Comparison of ENCODE assay signal across 8 mouse cellular contexts in genomic region chr13:55171517-55172335, GRCm38 (mm10). TPM values are rescaled to one million over a fixed set of nuclear protein-coding genes. Genes with fewer than 3 reads are reported as not detected.
DNase-seq lines count a peak whose midpoint lies in the region; ATAC-seq lines count a peak whose summit lies in the region.

No protein-coding gene starts in this region.

- no peak for ATAC-seq in embryonic facial prominence, embryonic 13.5 days (ENCODE audit: insufficient number of reproducible peaks, insufficient read depth, low FRiP score, low TSS enrichment, low read depth)
- ATAC-seq in heart, embryonic 13.5 days (ENCODE audit: extremely low read depth, insufficient number of reproducible peaks, low FRiP score, low TSS enrichment): peak; percentile 21; the same call in 1 of the 2 replicates
- ATAC-seq in liver, embryonic 16.5 days (ENCODE audit: low read depth): no peak
- peak; percentile 70; the same call in 1 of the 2 replicates for ATAC-seq in neural tube, embryonic 11.5 days (ENCODE audit: insufficient read depth, low FRiP score, low TSS enrichment)

- H3K4me3 ChIP-seq in embryonic facial prominence, embryonic 13.5 days: peak overlapping the region; percentile 1; the same call in 1 of the 2 replicates
- H3K4me3 ChIP-seq in heart, embryonic 13.5 days: peak overlapping the region; percentile 35
- H3K4me3 ChIP-seq in liver, embryonic 16.5 days (ENCODE audit: low read depth, low read length): no peak overlapping the region
- no peak overlapping the region for H3K4me3 ChIP-seq in neural tube, embryonic 11.5 days (ENCODE audit: low read depth, low read length)

- peaks cover 28% of the 10 kb centered on the region for H3K4me1 ChIP-seq in embryonic facial prominence, embryonic 13.5 days
- H3K4me1 ChIP-seq in heart, embryonic 13.5 days: peaks cover 18% of the 10 kb centered on the region
- H3K4me1 ChIP-seq in liver, embryonic 16.5 days (ENCODE audit: control insufficient read depth, low read depth, low read length): peaks cover 5% of the 10 kb centered on the region
- H3K4me1 ChIP-seq in neural tube, embryonic 11.5 days (ENCODE audit: control insufficient read depth, insufficient read depth, low read length): peaks cover 11% of the 10 kb centered on the region

- H3K27ac ChIP-seq in embryonic facial prominence, embryonic 13.5 days: peak overlapping the region; percentile 44
- H3K27ac ChIP-seq in heart, embryonic 13.5 days (replicated peaks): peak overlapping the region; percentile 13; the same call in 1 of the 2 replicates
- H3K27ac ChIP-seq in liver, embryonic 16.5 days (ENCODE audit: low read length): no peak overlapping the region
- H3K27ac ChIP-seq in neural tube, embryonic 11.5 days (ENCODE audit: low read depth, low read length): peak overlapping the region; percentile 65

- no peaks in the 10 kb centered on the region for H3K36me3 ChIP-seq in embryonic facial prominence, embryonic 13.5 days
- no peaks in the 10 kb centered on the region for H3K36me3 ChIP-seq in heart, embryonic 13.5 days
- H3K36me3 ChIP-seq in liver, embryonic 16.5 days (ENCODE audit: control insufficient read depth, insufficient read depth): no peaks in the 10 kb centered on the region
- H3K36me3 ChIP-seq in neural tube, embryonic 11.5 days (ENCODE audit: control insufficient read depth, insufficient read depth, low read length): no peaks in the 10 kb centered on the region

- no peaks in the 10 kb centered on the region for H3K9me3 ChIP-seq in embryonic facial prominence, embryonic 13.5 days
- H3K9me3 ChIP-seq in heart, embryonic 13.5 days: no peaks in the 10 kb centered on the region
- no peaks in the 10 kb centered on the region for H3K9me3 ChIP-seq in liver, embryonic 16.5 days (replicated peaks; ENCODE audit: control insufficient read depth, low read length)
- no peaks in the 10 kb centered on the region for H3K9me3 ChIP-seq in neural tube, embryonic 11.5 days (ENCODE audit: control insufficient read depth, low read length)

- peak overlapping the region; percentile 48 for H3K4me2 ChIP-seq in embryonic facial prominence, embryonic 13.5 days
- H3K4me2 ChIP-seq in heart, embryonic 13.5 days: peak overlapping the region; percentile 65
- H3K4me2 ChIP-seq in liver, embryonic 16.5 days (ENCODE audit: low read depth, low read length): peak overlapping the region; percentile 35; the same call in 1 of the 2 replicates
- H3K4me2 ChIP-seq in neural tube, embryonic 11.5 days (ENCODE audit: low read depth): peak overlapping the region; percentile 29

- no peaks in the 10 kb centered on the region for H3K27me3 ChIP-seq in embryonic facial prominence, embryonic 13.5 days
- no peaks in the 10 kb centered on the region for H3K27me3 ChIP-seq in heart, embryonic 13.5 days (replicated peaks)
- no peaks in the 10 kb centered on the region for H3K27me3 ChIP-seq in liver, embryonic 16.5 days (ENCODE audit: control insufficient read depth, insufficient read depth, low read depth, low read length)
- H3K27me3 ChIP-seq in neural tube, embryonic 11.5 days (ENCODE audit: control insufficient read depth, insufficient read depth, low read length): 0 out of 2 replicates have a peak, but pooled peaks cover 2% of the 10 kb centered on the region

- peak overlapping the region; percentile 49 for H3K9ac ChIP-seq in embryonic facial prominence, embryonic 13.5 days
- H3K9ac ChIP-seq in heart, embryonic 13.5 days: peak overlapping the region; percentile 67
- 0 out of 2 replicates have a peak overlapping the region, but pooled peaks have one; percentile 19 for H3K9ac ChIP-seq in liver, embryonic 16.5 days (ENCODE audit: low read depth, low read length)
- peak overlapping the region; percentile 38; the same call in 1 of the 2 replicates for H3K9ac ChIP-seq in neural tube, embryonic 11.5 days (ENCODE audit: low read length)

- DNase-seq in cerebellum, postnatal 14 days: peak; percentile 49 to 71
- DNase-seq in cerebellum, adult 11-12 months: no peak
- peak; percentile 61 to 67 for DNase-seq in kidney, postnatal 25 days
- DNase-seq in neural tube, embryonic 11.5 days (ENCODE audit: low spot score): peak; percentile 70
- no peak for DNase-seq in thymus, postnatal 14 days

- 9% methylated on average over 26 of the region's 26 CpGs for WGBS in embryonic facial prominence, embryonic 13.5 days
- 13% methylated on average over 26 of the region's 26 CpGs for WGBS in heart, embryonic 13.5 days
- 28% methylated on average over 26 of the region's 26 CpGs for WGBS in liver, embryonic 16.5 days (ENCODE audit: insufficient replicate concordance)
- 19% methylated on average over 26 of the region's 26 CpGs for WGBS in neural tube, embryonic 11.5 days

RNA-seq across cellular contexts. Expression of gene Fgfr4, which starts 19.3 kb away (rescaled TPM):
- 3.7 and 4.3 TPM in 2 replicates for polyA plus RNA-seq in embryonic facial prominence, embryonic 13.5 days (2015; fragmentation: Nextera tagmentation; extraction: Ambion mirVana)
- 0.98 and 1.1 TPM in 2 replicates for polyA plus RNA-seq in heart, embryonic 13.5 days (2015; fragmentation: Nextera tagmentation; extraction: Ambion mirVana)
- 6.1 and 6.9 TPM in 2 replicates for polyA plus RNA-seq in liver, embryonic 16.5 days (2015; fragmentation: Nextera tagmentation; extraction: Ambion mirVana)
- 3.0 and 3.2 TPM in 2 replicates for polyA plus RNA-seq in neural tube, embryonic 11.5 days (2014; fragmentation: Nextera tagmentation; extraction: Ambion mirVana)

RNA-seq across cellular contexts. Expression of gene Nsd1, which starts 37.9 kb away (rescaled TPM):
- 77.2 and 83.0 TPM in 2 replicates for polyA plus RNA-seq in embryonic facial prominence, embryonic 13.5 days (2015; fragmentation: Nextera tagmentation; extraction: Ambion mirVana)
- 41.4 and 43.4 TPM in 2 replicates for polyA plus RNA-seq in heart, embryonic 13.5 days (2015; fragmentation: Nextera tagmentation; extraction: Ambion mirVana)
- polyA plus RNA-seq in liver, embryonic 16.5 days (2015; fragmentation: Nextera tagmentation; extraction: Ambion mirVana): 12.2 and 13.0 TPM in 2 replicates
- 68.2 and 69.8 TPM in 2 replicates for polyA plus RNA-seq in neural tube, embryonic 11.5 days (2014; fragmentation: Nextera tagmentation; extraction: Ambion mirVana)

RNA-seq across cellular contexts. Expression of gene Gm17617, which starts 38.4 kb away (rescaled TPM):
- not detected in 2 replicates for polyA plus RNA-seq in embryonic facial prominence, embryonic 13.5 days (2015; fragmentation: Nextera tagmentation; extraction: Ambion mirVana)
- polyA plus RNA-seq in heart, embryonic 13.5 days (2015; fragmentation: Nextera tagmentation; extraction: Ambion mirVana): not detected in 2 replicates
- not detected in 2 replicates for polyA plus RNA-seq in liver, embryonic 16.5 days (2015; fragmentation: Nextera tagmentation; extraction: Ambion mirVana)
- polyA plus RNA-seq in neural tube, embryonic 11.5 days (2014; fragmentation: Nextera tagmentation; extraction: Ambion mirVana): not detected in 2 replicates

Comparison
In these comparisons a context has a peak if more than half of its experiments do, and no peak if none do; other contexts are left out.
1. DNase-seq: peak in cerebellum, postnatal 14 days (2 of 2), kidney, postnatal 25 days (2 of 2) and neural tube, embryonic 11.5 days (single experiment); none in cerebellum, adult 11-12 months (single experiment) and thymus, postnatal 14 days (single experiment).
2. ATAC-seq: peak in heart, embryonic 13.5 days (single experiment) and neural tube, embryonic 11.5 days (single experiment); none in embryonic facial prominence, embryonic 13.5 days (single experiment) and liver, embryonic 16.5 days (single experiment).
3. H3K4me3 ChIP-seq: peak in embryonic facial prominence, embryonic 13.5 days (single experiment) and heart, embryonic 13.5 days (single experiment); none in liver, embryonic 16.5 days (single experiment) and neural tube, embryonic 11.5 days (single experiment).
4. Peak in every context shown above with its lines, with median percentiles within 50 percentile points of each other: H3K4me2 ChIP-seq and H3K9ac ChIP-seq.